22 mouse cellular contexts compared by ENCODE assay signal in the genomic region with DNA sequence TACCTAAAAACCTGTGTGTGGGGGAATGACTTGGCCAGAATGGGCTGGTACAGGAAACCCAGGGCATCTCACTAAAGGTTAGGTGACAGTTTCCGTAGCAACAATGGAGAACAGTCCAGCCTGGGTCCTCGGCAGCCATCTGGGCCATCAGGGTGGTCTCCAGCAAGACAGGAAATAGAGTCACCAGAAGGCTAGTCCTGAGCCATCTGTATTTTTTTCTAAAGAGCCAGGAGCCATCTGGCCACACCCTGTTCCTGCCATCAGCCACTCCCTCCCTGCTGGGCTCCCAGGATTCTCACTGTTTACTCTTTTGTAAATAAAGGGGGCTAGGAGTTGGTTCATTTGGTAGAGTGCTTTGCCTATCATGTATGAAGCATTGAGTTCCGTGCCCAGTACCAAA. TPM values are rescaled to one million over a fixed set of nuclear protein-coding genes. Genes with fewer than 3 reads are reported as not detected.
DNase-seq lines count a peak whose midpoint lies in the region; ATAC-seq and TF ChIP-seq lines count a peak whose summit lies in the region.
"Had no signal": no experiment of that assay in that cellular context is flagged by ENCODE, and none has a peak within 500 bp of the region (broad histone marks: within the 10 kb centered on the region; RNA-seq: fewer than 3 reads in every experiment).

No protein-coding gene starts in this region.

- H3K4me1 ChIP-seq in intestine, embryonic 14.5 days (replicated peaks; ENCODE audit: control insufficient read depth, insufficient read depth, low read length) = peaks cover 24% of the 10 kb centered on the region
- H3K4me1 ChIP-seq in intestine, embryonic 16.5 days (ENCODE audit: control insufficient read depth, insufficient read depth, low read length) = peaks cover 22% of the 10 kb centered on the region
- peaks cover 84% of the 10 kb centered on the region for H3K4me1 ChIP-seq in E14TG2a.4 (replicated peaks; ENCODE audit: low read depth, low read length)
- H3K4me1 ChIP-seq: midbrain, embryonic 15.5 days had no signal

- WGBS in intestine, embryonic 14.5 days = 40% methylated on average over 3 of the region's 3 CpGs
- WGBS in intestine, embryonic 16.5 days = 42% methylated on average over 3 of the region's 3 CpGs

- DNase-seq in cerebellum, postnatal 14 days = peak; percentile 50 to 57
- no peak for DNase-seq in cerebellum, adult 9-11 months
- DNase-seq in intestine, embryonic 14.5 days (ENCODE audit: low spot score) = no peak
- DNase-seq in retina, postnatal 1 day = peak; percentile 59
- no peak for DNase-seq in kidney, postnatal 14 days
- DNase-seq: adrenal gland, adult 8-10 months; cerebellum, adult 18-20 months; heart, postnatal 4 days; kidney, adult 2 months; kidney, postnatal 10 days; liver, postnatal 0 days; right cerebral cortex, postnatal 14 days; thymus, postnatal 4 days had no signal

- H3K36me3 ChIP-seq in intestine, embryonic 14.5 days (ENCODE audit: control insufficient read depth, insufficient read depth, low read length) = no peaks in the 10 kb centered on the region
- H3K36me3 ChIP-seq in intestine, embryonic 16.5 days (ENCODE audit: control insufficient read depth, insufficient read depth, low read length) = no peaks in the 10 kb centered on the region
- H3K36me3 ChIP-seq in E14TG2a.4 (ENCODE audit: insufficient read depth, low read length) = no peaks in the 10 kb centered on the region
- H3K36me3 ChIP-seq: heart, embryonic 15.5 days; limb, embryonic 12.5 days; midbrain, embryonic 15.5 days had no signal

- H3K9ac ChIP-seq in intestine, embryonic 14.5 days (ENCODE audit: low read length) = no peak overlapping the region
- H3K9ac ChIP-seq in intestine, embryonic 16.5 days (ENCODE audit: low read depth, low read length) = no peak overlapping the region
- H3K9ac ChIP-seq: heart, embryonic 15.5 days; limb, embryonic 12.5 days; liver, postnatal 0 days; midbrain, embryonic 15.5 days had no signal

- H3K9me3 ChIP-seq in intestine, embryonic 14.5 days (ENCODE audit: control insufficient read depth, low read length) = no peaks in the 10 kb centered on the region
- no peaks in the 10 kb centered on the region for H3K9me3 ChIP-seq in intestine, embryonic 16.5 days (ENCODE audit: control insufficient read depth, low read length)
- H3K9me3 ChIP-seq in E14TG2a.4 (ENCODE audit: low read length) = no peaks in the 10 kb centered on the region
- H3K9me3 ChIP-seq: heart, embryonic 15.5 days; limb, embryonic 12.5 days; midbrain, embryonic 15.5 days had no signal

- ATAC-seq in intestine, embryonic 14.5 days (replicated peaks; ENCODE audit: low FRiP score, low TSS enrichment, low read depth) = no peak
- no peak for ATAC-seq in intestine, embryonic 16.5 days
- ATAC-seq: CD4-positive, CD25-positive, alpha-beta regulatory T cell, adult 4 months; liver, postnatal 0 days; lung, postnatal 0 days; midbrain, embryonic 15.5 days had no signal

- H3K4me2 ChIP-seq in intestine, embryonic 14.5 days (ENCODE audit: low read length) = no peak overlapping the region
- H3K4me2 ChIP-seq in intestine, embryonic 16.5 days (ENCODE audit: low read depth, low read length) = no peak overlapping the region
- H3K4me2 ChIP-seq: heart, embryonic 15.5 days; limb, embryonic 12.5 days; liver, embryonic 11.5 days; midbrain, embryonic 15.5 days had no signal

- TF ChIP-seq CTCF in E14TG2a.4 (conservative IDR thresholded peaks at IDR 0.05; ENCODE audit: low read length) = no peak

- H3K27ac ChIP-seq in intestine, embryonic 14.5 days (ENCODE audit: low read depth) = 0 out of 2 replicates have a peak overlapping the region, but pooled peaks have one; percentile 75
- H3K27ac ChIP-seq in intestine, embryonic 16.5 days (ENCODE audit: low read length) = no peak overlapping the region
- H3K27ac ChIP-seq: heart, embryonic 15.5 days; limb, embryonic 12.5 days; macrophage had no signal

- H3K27me3 ChIP-seq in intestine, embryonic 14.5 days (replicated peaks; ENCODE audit: control insufficient read depth, insufficient read depth, low read length) = no peaks in the 10 kb centered on the region
- H3K27me3 ChIP-seq in intestine, embryonic 16.5 days (replicated peaks; ENCODE audit: control insufficient read depth, insufficient read depth, low read length) = no peaks in the 10 kb centered on the region
- H3K27me3 ChIP-seq in E14TG2a.4 (ENCODE audit: insufficient read depth, low read length) = 0 out of 2 replicates have a peak, but pooled peaks cover 3% of the 10 kb centered on the region
- H3K27me3 ChIP-seq: heart, embryonic 15.5 days; limb, embryonic 12.5 days; midbrain, embryonic 15.5 days had no signal

- H3K4me3 ChIP-seq in intestine, embryonic 14.5 days (ENCODE audit: low read depth, low read length) = no peak overlapping the region
- no peak overlapping the region for H3K4me3 ChIP-seq in intestine, embryonic 16.5 days (ENCODE audit: low read length)
- H3K4me3 ChIP-seq in E14TG2a.4 (replicated peaks; ENCODE audit: low read length) = 0 out of 2 replicates have a peak overlapping the region, but pooled peaks have one; percentile 20
- H3K4me3 ChIP-seq: heart, embryonic 15.5 days; limb, embryonic 12.5 days; midbrain, embryonic 15.5 days had no signal

RNA-seq across cellular contexts. Expression of a gene that starts 16.1 kb away (rescaled TPM):
- 26.1 and 27.5 TPM in 2 replicates for polyA plus RNA-seq in intestine, embryonic 14.5 days (2014; fragmentation: Nextera tagmentation; extraction: Ambion mirVana)
- polyA plus RNA-seq in intestine, embryonic 16.5 days (2015; fragmentation: Nextera tagmentation; extraction: Ambion mirVana) = 13.1 and 14.4 TPM in 2 replicates

Comparison
In these comparisons a context has a peak if more than half of its experiments do, and no peak if none do; other contexts are left out.
1. DNase-seq: peak in cerebellum, postnatal 14 days (2 of 2) and retina, postnatal 1 day (single experiment); none in cerebellum, adult 9-11 months (single experiment), intestine, embryonic 14.5 days (single experiment) and kidney, postnatal 14 days (single experiment).